Mouse (Mus musculus): ENCODE measurements around the gene Gsdma2.

Gsdma2 gene

GRCm38 (mm10) chr11:98702323-98702722 lies 55.8 kb downstream of the Gsdma2 start:
- no peak for DNase-seq

- no peak for DNase-seq
These were observed 58.5 kb downstream of the Gsdma2 start for GRCm38 (mm10) chr11:98705021-98705420.

Measured in lung, postnatal 36 days (tissue).